Mouse (Mus musculus) kidney, postnatal 10 days (tissue): ENCODE measurements around the gene Epor.

Experiments
- DNase-seq: peaks from one replicate; pipeline ENCODE4 v3.0.0; 2021; ENCODE audit warnings: mixed read lengths

Gene Epor

DNA sequence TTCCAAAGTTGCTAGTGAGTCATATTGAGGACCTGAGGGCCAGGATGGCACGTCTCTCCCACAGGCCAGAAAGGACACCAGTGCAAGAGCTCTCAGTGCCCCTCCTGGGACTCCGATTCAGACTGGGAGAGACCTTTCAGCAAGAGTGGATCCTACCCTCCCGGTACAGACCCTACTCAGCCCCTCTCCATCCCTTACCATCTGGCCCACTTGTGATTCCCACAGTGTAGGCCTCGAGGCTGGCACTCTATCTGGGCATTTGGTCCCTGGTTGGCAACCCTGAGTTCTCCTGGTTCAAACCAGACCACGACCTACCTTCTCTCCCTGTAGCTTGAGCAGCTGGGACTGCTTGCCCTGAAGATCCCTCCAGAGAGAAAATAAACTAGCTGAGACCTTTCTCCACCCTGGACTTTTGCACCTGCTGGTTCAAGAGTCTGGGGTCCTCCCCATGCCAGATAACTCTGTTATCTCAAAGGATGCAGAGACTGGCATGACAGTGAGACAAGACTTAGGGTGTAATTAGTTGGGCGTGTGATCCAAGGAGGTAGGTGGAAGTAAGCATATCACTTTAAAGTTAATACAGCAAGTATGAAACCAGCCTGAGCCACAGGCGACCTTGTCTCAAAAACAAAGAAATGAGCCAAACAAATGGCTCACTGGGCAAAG is 27.7 kb downstream of the Epor start:
- DNase-seq, result no peak

DNA sequence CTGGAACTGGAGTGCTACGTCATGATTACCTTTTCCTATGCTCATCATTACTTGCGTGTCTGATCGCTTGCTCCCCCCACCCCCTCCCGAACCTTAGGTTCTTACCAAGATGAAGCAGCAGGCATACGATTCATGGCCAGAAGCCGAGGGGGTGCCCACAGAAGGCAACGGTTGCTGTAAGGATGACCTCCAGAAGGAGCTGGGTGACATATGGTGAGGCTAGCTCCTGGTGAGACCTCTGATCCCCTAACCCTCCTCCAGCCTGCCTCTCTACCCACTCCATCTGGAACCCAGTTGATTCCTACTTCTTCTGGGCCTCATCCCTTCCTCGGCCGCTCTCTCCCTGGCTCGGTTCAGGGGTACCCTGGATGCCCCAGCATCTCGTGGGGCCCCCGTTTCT is 29.3 kb downstream of the Epor start:
- DNase-seq, result no peak

DNA sequence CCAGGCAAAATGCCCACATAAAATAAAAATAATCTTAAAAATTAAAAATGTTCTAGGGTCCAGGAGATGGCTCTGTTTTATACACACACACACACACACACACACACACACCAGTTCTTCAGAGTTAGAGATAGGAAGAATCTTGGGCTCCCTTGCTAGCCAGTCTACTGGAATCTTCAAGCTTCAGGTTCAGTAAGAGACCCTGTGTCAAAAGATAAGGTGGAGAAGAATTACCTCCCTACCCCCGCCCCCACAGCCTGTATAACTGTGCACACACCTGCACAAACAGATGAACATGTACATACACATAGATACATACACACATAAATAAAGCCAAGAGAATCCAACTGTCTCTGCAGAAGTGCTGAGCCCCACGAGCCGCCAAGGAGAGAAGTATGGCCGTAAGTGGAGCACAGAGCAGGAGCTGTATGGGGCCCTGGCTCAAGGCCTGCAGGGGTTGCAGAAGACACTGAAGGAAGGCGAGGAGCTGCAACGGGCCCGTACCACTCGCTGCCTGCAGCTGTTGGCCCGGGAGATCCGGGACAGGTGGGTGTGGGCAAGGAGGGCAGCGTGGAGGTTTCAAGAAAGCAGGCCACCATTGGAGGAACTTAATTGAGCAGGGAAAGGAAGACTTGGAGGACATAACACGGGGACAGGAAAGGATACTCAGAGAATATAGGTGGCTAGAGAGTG is 30.7 kb downstream of the Epor start:
- DNase-seq, result no peak

DNA sequence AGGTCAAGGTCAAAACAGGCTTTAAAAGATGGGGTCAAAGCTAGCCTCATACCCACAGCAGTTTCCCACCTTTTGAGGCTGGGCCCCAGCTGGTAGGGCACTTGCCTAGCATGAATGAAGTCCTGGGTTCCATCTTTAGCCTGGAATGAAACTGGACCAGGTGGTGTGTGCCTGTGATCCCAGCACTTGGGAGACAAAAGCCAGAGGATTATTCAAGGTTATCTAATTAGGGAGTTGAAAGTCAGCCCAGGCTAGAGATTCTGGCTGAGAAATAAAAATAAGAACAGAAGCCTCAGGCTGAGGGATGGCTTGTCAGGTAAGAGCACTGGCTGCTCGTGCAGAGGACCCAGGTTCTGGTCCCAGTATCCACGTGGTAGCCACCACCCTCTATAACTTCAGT is 31.3 kb downstream of the Epor start:
- no peak for DNase-seq

DNA sequence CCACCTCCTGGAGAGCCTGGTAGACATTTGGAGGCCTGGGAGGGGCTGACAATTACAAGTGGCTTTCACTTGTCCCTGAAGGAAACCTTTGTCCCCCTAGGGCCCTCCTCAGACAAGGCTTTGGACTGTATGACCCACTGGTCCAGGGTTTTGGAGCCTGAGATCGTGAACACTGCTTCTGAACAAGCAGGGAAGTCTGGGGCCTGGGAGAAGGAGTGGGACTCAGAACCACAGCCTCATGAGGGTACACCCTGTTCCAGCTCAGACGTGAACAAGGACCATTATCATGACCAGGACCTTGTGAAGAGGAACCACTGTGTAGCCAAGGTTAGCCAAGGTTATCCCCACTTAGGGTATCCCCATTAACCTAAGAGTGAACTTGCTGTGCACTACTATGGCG is 34.1 kb downstream of the Epor start:
- no peak for DNase-seq

DNA sequence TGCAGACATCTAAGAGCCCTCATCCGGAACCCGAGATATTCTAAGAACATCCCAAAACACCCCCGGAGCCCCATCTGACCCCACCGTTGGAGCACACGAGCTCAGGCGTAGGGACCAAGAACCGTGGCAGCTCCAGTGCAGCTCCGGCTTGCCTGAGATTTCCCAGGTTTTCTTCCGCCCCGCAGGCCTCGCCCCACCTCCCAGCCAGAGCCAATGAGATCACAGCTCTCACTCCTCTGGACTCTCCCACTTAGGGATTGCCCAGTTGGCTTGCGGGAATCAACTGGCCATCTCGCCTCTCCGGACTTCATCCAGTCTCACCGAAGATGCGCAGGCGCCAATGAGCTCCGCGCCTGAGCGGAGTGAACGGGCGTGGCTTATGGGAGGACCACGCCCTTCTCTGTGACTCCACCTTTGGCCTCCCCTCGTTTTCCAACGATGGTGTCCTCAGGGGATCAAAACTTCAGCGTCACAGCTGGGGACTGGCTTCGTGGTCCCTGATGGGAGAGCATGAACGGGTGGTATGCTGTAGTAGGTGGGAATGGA is 36.0 kb downstream of the Epor start, which contains the start of the genes Ccdc159 and Tmem205:
Gene Ccdc159 (plus strand): TSS at position 264 of the 546 bp plus-strand sequence.
Gene Tmem205 (minus strand): TSS at position 349 of the 546 bp plus-strand sequence.
- peak; percentile 95 for DNase-seq

DNA sequence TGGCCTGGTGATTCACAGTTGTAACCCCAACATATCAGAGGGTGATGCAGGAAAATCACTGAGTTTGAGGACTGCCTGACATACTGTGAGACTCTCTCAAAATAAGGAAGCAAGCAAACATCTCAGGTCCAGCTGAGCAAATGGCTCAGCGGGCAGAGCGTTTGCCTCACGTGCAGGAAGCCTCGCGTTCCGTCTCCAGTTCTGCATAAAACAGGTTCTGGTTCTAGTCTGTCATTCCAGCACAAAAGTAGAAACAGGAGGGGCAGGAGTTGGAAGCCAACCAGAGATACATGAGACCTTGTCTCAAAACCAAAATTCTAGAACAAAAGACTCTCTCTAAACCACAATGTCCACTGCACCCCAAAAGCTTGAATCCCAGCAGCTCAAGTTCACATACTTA is 36.5 kb downstream of the Epor start:
- DNase-seq, result peak; percentile 42

DNA sequence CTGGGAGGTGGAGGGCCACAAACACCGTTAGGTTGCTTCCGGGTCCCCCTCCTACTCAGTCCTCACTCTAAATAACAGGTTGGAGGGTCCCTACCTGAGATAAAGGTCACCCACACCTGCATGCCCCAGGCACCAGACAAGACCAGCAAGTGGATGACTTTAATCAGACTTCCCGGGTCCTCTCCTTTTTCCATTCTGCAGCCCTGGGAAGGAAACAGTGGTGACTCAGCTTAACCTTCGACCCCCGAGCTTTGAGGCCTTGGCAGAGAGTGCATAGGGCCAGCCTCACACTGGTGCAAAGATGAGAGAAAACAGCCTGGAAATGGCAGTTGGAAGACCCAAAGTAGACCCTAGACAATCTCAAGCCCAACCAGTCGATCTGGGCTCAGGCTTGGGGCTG is 37.2 kb downstream of the Epor start:
- peak; percentile 46 for DNase-seq

DNA sequence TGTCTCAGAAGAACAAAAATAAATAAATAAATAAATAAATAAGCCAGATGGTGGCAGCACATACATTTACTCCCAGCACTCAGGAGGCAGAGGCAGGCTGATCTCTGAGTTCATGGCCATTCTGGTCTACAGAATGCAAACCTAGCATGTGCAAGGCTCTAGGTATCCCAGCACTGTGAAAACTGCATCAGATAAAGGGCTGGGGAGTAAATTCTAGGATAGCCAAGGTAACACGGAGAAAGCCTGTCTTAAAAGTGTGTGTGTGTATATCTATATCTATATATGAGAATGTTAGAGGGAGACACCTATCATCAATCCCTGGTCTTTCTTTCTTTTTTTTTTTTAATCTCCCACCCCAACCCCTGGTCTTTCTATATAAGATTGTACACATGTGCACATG is 37.8 kb downstream of the Epor start:
- DNase-seq, result no peak

DNA sequence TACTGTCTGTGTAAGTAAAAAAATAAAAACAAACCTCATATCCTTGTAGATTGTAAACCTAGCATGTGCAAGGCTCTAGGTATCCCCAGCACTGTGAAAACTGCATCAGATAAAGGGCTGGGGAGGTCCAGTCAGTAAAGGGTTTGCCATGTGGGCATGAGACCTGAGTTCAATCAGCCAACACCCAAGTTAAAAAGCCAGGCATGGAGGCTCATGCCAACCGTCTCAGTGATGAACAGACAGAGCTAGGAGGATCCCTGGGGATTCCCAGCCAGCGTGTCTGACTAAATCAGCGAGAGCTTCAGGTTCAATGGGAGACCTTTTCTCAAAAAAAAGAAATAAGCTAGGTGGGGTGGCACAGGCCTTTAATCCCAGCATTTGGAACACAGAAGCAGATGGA is 38.3 kb downstream of the Epor start:
- no peak for DNase-seq

DNA sequence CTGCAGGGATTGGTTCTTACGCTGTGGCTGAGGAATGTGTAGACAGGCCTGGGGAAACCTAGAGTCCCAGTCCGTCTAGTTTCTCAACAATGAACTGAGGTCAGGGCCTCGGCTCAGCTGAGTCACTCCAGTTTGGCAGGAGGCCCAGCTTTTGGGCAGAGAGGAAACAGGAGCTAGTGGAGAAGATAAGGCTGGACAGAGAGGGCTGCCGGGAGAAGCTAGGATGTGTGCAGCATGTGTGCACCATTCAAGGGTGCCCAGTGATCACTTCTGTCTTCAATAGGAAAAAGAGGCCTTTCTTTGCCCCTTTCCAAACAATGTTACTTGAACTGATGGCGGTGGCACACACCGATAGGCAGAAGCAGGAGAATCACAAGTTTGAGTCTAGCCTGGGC is 39.2 kb downstream of the Epor start:
- DNase-seq, result peak; percentile 93

DNA sequence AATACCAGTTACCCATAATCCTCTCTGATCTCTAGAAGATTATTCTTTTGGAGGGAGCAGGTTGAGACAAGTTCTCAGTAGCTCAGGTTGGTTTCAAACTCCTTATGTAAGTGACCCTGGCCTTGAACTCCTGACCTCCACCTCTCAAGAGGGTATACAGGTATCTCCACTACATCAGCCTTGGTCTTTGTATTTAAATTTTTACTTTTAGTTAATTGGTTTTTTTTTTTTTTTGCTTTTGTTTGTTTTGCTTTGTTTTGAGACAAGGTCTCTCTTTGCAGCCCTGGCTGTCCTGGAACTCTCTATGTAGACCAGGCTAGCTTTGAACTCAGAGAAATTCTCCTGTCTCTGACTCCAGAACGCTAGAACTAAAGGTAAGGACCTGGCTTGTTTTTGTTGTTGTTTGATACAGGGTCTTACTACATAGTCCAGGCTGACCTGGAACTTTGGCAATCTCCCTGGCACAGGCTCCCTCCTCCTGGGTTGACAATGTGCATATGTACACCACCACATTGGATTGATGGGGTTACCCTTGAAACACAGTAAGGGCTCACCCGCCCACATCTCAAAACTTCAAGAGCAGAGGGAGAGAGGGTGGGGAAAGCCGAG is 39.7 kb downstream of the Epor start:
- no peak for DNase-seq

DNA sequence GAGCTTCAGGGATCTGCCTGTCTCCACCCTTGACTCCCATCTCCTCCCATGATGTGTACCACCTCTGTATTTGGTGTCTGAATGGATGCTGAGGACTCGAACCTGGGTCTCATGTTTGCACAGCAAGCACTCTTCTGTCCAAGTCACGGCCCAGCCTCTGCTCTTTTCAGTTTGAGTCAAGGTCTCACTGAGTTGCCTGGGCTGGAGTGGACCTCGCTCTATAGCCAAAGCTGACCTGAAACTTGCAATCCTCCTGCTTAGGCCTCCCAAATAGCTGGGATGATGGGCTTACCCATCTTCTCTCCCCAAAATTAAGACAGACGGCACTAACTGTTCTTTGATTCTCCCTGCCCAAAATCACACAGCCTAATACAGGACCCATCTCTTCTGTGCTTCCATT is 40.3 kb downstream of the Epor start:
- no peak for DNase-seq

DNA sequence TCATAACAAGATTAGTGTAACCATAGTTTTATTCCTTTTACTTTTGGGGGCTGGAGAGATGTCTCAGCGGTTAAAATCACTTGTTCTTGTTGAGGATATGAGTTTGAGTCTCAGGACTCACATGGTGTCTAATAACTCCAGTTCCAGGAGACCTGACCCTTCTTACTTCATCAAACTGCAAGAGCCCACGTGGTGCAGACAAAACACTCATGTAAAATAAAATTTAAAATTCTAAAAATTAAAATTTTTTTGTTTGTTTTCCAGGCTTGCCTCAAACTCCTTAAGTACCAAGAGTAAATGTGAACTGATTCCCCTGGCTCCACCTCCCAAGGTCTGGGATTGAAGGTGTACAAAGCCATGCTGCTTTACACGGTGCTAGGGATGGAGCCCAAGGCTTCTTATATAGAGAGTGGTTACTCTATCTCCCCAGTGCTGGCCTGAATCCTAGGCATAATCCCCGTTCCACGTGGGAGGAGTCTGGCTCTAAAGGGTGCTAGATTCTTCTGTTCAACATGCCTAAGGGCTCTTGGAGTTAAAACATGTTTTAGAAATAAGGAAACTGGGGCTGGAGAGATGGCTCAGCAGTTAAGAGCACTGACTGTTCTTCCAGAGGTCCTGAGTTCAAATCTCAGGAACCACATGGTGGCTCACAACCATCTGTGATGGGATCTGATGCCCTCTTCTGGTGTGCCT is 44.5 kb downstream of the Epor start:
- no peak for DNase-seq

DNA sequence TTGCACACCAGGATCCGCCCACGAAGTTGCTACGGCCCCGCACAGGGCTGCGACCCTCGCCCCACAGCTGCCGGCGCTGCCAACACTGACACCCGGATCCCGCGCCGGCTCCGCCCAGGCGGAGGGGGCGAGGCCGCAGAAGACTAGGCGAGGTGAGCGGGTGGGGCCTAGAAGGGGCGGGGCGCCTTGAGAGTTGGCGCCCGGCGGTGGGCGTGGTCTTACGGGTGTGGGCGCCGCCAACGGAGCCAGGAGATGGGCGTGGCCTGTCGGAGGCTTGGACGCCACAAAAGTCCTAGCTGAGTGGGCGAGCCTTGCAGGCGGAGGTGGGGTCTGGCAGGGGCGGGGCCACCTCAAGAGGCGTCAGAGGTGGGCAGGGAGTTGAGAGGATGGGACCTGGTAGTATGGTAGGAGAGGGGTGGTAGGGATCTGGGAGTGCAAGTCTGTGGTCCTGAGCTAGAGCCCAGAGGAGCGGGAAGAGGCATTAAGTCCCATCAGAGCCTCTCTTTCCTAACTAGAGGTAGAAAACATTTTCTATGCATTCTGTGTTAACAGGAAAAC is 45.2 kb downstream of the Epor start, which contains the start of gene Rab3d:
Gene Rab3d (minus strand): TSS at position 158 of the 558 bp plus-strand sequence.
- peak; percentile 98 for DNase-seq

DNA sequence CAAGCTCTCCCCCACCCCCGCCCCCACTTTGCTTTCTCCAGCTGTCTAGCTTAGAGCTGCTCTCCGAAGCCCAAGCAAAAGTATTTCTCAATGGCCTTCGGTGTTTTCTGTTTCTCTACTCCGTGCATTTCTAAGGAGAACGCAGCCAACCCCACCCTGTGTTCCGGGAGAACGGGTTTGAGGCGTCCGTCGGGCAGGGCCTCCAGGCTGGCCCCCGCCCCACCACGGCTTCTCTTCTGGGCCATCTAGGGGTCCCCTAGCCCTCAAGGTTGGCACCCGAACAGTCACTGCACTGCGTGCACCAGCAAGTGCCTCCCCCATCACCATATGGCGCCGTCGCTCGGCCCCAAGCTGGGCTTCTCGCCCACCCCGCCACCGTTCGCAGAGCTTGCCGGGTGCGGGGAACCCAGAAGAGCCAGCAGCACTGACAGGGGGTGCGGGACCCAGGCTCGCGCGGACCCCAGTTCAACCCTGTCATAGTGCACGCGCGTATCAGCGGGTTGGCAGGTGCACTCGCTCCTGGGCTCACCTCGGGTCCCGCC is 45.7 kb downstream of the Epor start:
- no peak for DNase-seq

DNA sequence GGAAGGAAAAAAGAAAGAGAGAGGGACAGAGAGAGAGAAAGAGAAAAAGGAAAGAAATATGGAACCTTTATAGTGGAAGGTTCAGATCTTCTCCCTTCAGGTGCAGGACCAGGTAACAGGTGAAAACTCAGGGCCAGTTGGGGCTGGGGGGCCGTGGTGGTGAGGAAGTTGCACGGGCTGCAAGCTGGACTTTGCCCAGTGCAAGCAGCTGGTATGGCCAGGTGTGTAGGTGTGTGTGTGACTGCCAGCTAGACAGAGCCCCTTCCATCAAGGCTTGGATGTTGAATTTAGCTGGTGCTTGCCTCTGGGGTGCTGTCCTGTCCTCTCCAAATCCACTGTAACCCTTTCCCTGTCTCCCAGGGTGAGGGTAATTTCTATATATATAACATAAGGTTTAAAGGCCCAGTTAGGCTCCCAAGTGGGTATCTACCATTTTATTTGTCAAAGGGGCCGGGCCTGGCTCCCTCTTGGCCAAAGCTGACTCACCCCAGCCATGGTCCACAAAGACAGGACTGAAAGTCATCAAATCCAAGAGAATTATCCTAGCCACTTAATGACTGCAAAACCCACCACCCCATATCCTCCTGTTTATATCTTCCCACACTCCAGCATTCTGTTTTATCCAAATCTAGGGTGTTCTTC is 46.3 kb downstream of the Epor start:
- no peak for DNase-seq

DNA sequence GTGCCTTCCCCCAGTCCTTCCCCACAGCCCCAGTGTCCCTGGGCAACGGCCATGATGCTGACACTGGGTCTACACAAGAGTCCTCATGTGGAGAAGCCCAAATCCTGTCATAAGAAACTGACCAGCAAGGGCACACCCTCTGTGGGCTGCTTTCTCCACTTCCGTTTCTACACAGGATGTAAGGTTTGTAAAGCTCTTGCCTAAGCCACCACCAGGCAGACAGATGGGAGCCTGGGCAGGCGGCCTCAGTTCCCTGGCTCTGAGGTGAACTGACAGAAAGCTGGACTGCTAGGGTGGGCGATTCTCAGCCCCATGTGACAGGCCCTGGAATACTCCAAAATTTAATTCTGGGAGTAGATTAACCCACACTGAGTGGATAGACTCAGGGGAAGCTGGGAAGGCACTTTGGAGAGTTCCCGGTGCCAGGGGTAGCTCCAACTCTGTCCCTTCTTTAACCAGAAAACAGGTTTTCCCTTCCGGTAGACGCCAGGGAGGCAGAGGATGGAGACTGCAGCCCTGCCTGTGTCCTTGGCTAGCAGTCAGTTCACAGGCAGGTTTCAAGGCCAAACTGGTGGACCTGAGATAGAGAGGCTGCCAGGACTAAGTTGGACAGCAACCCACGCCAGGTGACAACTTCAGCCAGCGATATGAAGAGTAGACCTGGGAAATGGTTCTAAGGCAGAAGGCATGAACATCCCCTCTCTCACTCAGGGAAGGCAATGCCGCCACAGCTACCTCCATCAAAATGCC is 53.7 kb downstream of the Epor start:
- no peak for DNase-seq
